Mouse (Mus musculus) heart, embryonic 15.5 days (tissue): ENCODE data around the gene Olfr777. TPM values are rescaled to one million over a fixed set of nuclear protein-coding genes. Genes with fewer than 3 reads are reported as not detected.
"Not testable (repeated sequence)": the region's sequence is repeated elsewhere in the genome, so short reads cannot be mapped to it uniquely, and the experiment has no call there.

ENCODE experiments used
- ATAC-seq: fragments of 200-750 bp; cut with Nextera tagmentation; replicated peaks from 2 replicates; pipeline ENCODE4 v1.8.0; 2017; ENCODE audit warnings: low read depth, moderate TSS enrichment; ENCODE audit not compliant: insufficient number of reproducible peaks, insufficient read depth, low FRiP score
- H3K27ac ChIP-seq: fragments of 300-500 bp; sonication (generic); 2 replicates; pipeline ENCODE4 v1.5.1; 2015; ENCODE audit warnings: mild to moderate bottlenecking, inconsistent platforms
- H3K27me3 ChIP-seq: fragments of 300-500 bp; sonication (generic); 2 replicates; pipeline ENCODE4 v1.6.1; 2015; ENCODE audit warnings: inconsistent platforms
- H3K36me3 ChIP-seq: fragments of 300-500 bp; sonication (generic); 2 replicates; pipeline ENCODE4 v1.6.1; 2015; ENCODE audit warnings: mild to moderate bottlenecking, inconsistent platforms
- H3K4me1 ChIP-seq: fragments of 300-500 bp; sonication (generic); replicated peaks from 2 replicates; pipeline ENCODE4 v1.6.1; 2015; ENCODE audit warnings: inconsistent platforms
- H3K4me2 ChIP-seq: fragments of 300-500 bp; sonication (generic); 2 replicates; pipeline ENCODE4 v1.6.1; 2015; ENCODE audit warnings: inconsistent platforms, mild to moderate bottlenecking, moderate library complexity
- H3K4me3 ChIP-seq: fragments of 300-500 bp; sonication (generic); 2 replicates; pipeline ENCODE4 v1.5.1; 2015; ENCODE audit warnings: mild to moderate bottlenecking, inconsistent platforms
- H3K9ac ChIP-seq: fragments of 300-500 bp; sonication (generic); 2 replicates; pipeline ENCODE4 v1.6.1; 2015; ENCODE audit warnings: mild to moderate bottlenecking, inconsistent platforms
- H3K9me3 ChIP-seq: fragments of 300-500 bp; sonication (generic); replicated peaks from 2 replicates; pipeline ENCODE4 v1.6.1; 2016; ENCODE audit warnings: inconsistent platforms
- WGBS: fragments of 180-500 bp; shearing (Covaris S2); methylation state at CpG from one replicate; pipeline ENCODE4 v1.1.7; 2015; ENCODE audit warnings: mixed read lengths; 5-methylcytosine and 5-hydroxymethylcytosine counted together
- polyA plus RNA-seq: library from polyadenylated mRNA; unstranded; fragments of >200 nt; fragmentation: Nextera tagmentation; extraction: Ambion mirVana; gene quantifications from 2 replicates; pipeline ENCODE4 v1.2.1, GENCODE M21; 2015

Olfr777 gene
- polyA plus RNA-seq: not detected in 2 replicates

GRCm38 (mm10) chr10:129271081-129271535 is at the start of gene Olfr777:
Olfr777 (minus strand) TSS chr10:129271485.
- ATAC-seq: no peak
- Histone ChIP-seq H3K36me3 (no peaks in the 10 kb centered on the region), H3K9me3 (no peaks in the 10 kb centered on the region), H3K4me3 (no peak within 1 kb of the TSS), H3K4me1 (no peaks in the 10 kb centered on the region), H3K9ac (no peak within 1 kb of the TSS), H3K27me3 (no peaks in the 10 kb centered on the region), H3K4me2 (no peak within 1 kb of the TSS), H3K27ac (no peak within 1 kb of the TSS)
- WGBS: 79% methylated on average over 2 of the region's 2 CpGs

DNA sequence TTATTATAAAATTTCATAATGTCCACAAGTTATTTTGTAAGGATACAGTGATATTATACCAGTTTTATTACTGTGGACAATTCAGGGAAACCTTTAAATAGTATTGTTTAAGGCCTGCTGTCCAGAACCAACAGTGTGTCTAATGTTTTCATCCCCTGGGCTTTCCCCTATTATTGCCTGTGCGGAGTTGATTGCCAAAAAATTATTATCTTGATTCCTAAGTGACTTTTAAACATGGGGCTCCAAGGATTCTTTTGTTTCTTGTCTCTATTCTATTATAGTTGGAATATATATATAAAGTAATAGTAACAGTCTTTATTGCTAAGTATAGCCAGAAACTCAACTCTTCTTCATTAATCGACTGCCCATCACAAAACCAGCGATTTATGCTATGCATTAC is 46.5 kb upstream of the Olfr777 start, which contains the start of gene Olfr780:
Gene Olfr780, plus strand, starts transcription at position 301 of the 400 bp plus-strand sequence.
- H3K9ac ChIP-seq: no peak within 1 kb of the TSS
- no peaks in the 10 kb centered on the region for H3K27me3 ChIP-seq
- WGBS: 73% methylated on average over 3 of the region's 3 CpGs
- H3K36me3 ChIP-seq: no peaks in the 10 kb centered on the region
- no peaks in the 10 kb centered on the region for H3K4me1 ChIP-seq
- ATAC-seq: no peak
- H3K4me3 ChIP-seq: no peak within 1 kb of the TSS
- no peaks in the 10 kb centered on the region for H3K9me3 ChIP-seq
- H3K4me2 ChIP-seq: no peak within 1 kb of the TSS
- H3K27ac ChIP-seq: no peak within 1 kb of the TSS

GRCm38 (mm10) chr10:129313521-129313920 is 42.2 kb upstream of the Olfr777 start:
- H3K9ac ChIP-seq, H3K4me2 ChIP-seq, ATAC-seq, H3K4me3 ChIP-seq, H3K36me3 ChIP-seq, H3K27ac ChIP-seq, H3K9me3 ChIP-seq, H3K4me1 ChIP-seq, H3K27me3 ChIP-seq: not testable (repeated sequence)
- WGBS: 100% methylated on average over 1 of the region's 1 CpGs

- not testable (repeated sequence) for H3K9ac ChIP-seq, ATAC-seq, H3K27me3 ChIP-seq, H3K36me3 ChIP-seq, H3K4me1 ChIP-seq, H3K4me2 ChIP-seq, H3K27ac ChIP-seq, H3K4me3 ChIP-seq, H3K9me3 ChIP-seq
- 41% methylated on average over 1 of the region's 1 CpGs for WGBS
These were observed 41.7 kb upstream of the Olfr777 start for GRCm38 (mm10) chr10:129312973-129313372.

DNA sequence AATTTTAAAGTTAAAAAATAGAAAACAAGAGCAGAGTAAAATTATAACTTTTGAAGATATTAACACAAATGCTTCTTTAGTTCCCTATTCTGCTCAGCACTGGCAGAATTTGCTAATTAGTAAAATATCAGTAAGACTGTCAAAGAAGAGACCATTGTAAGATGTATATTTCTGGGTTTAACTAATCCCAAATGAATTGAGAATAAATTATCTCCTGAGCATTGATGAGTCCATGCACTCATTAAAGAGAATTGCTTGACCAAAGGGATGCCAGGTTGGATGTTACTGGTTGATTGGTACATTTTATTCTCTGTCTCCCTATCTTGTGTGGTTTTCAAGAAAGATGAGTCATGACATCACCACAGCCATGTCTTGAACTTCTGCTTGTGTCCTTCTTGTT is 12.5 kb downstream of the Olfr777 start, which contains the start of gene Olfr776:
Gene Olfr776, plus strand, starts transcription at position 301 of the 400 bp plus-strand sequence.
- H3K4me2 ChIP-seq: no peak within 1 kb of the TSS
- no peak within 1 kb of the TSS for H3K27ac ChIP-seq
- no peak for ATAC-seq
- H3K9ac ChIP-seq: no peak within 1 kb of the TSS
- H3K4me1 ChIP-seq: no peaks in the 10 kb centered on the region
- no peaks in the 10 kb centered on the region for H3K27me3 ChIP-seq
- no peaks in the 10 kb centered on the region for H3K9me3 ChIP-seq
- H3K4me3 ChIP-seq: no peak within 1 kb of the TSS
- no peaks in the 10 kb centered on the region for H3K36me3 ChIP-seq

- Histone ChIP-seq H3K36me3 (no peaks in the 10 kb centered on the region), H3K9ac (no peak within 1 kb of the TSS), H3K9me3 (no peaks in the 10 kb centered on the region), H3K27ac (no peak within 1 kb of the TSS), H3K4me3 (no peak within 1 kb of the TSS), H3K4me1 (no peaks in the 10 kb centered on the region), H3K4me2 (no peak within 1 kb of the TSS), H3K27me3 (no peaks in the 10 kb centered on the region)
- WGBS: 70% methylated on average over 3 of the region's 3 CpGs
- no peak for ATAC-seq
These were observed 23.2 kb downstream of the Olfr777 start, which contains the start of gene Olfr775 for GRCm38 (mm10) chr10:129248112-129248511. Olfr775 (plus strand) TSS chr10:129248412.

DNA sequence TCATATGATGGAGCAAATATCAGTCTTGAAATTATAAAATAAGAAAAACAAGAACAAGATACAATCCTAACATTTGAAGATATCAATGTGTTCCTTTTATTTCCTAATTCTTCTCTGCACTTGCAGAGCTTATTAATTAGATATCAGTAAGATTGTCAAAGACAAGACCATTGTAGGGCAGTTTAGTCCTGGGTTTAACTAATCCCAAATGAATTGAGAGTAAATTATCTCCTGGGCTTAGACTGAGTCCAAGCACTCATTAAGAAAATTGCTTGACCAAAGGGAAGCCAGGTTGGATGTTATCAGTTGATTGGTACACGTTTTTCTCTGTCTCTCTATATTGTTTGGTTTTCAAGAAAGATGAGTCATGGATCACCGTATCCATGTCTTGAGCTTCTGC is 35.4 kb downstream of the Olfr777 start, which contains the start of gene Olfr774:
Gene Olfr774, plus strand, starts transcription at position 301 of the 400 bp plus-strand sequence.
- Histone ChIP-seq H3K27ac (no peak within 1 kb of the TSS), H3K9me3 (no peaks in the 10 kb centered on the region), H3K36me3 (no peaks in the 10 kb centered on the region), H3K27me3 (no peaks in the 10 kb centered on the region), H3K4me3 (no peak within 1 kb of the TSS), H3K4me2 (no peak within 1 kb of the TSS), H3K9ac (no peak within 1 kb of the TSS), H3K4me1 (no peaks in the 10 kb centered on the region)
- 67% methylated on average over 2 of the region's 2 CpGs for WGBS
- no peak for ATAC-seq

DNA sequence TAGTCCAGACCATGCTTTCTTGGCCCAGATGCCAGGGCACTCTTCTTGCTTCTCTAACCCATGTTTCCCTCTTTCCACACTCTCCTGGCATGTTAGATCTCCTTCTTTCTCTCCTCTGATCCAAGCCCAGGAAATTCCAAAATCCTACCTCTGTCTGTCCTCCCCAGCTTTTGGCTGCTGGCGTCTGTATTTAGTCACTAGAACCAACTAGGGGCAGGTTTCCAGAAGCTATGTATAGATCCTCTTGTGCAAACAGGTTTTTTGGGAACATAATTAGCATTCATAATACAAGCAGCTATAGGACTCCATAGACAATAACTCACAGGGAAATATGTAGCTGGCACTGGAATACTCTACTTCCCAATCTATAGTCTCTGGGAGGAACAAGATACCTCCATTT is 40.5 kb downstream of the Olfr777 start:
- Histone ChIP-seq H3K27ac (no peak overlapping the region), H3K9me3 (no peaks in the 10 kb centered on the region), H3K4me2 (no peak overlapping the region), H3K4me3 (no peak overlapping the region), H3K27me3 (no peaks in the 10 kb centered on the region), H3K9ac (no peak overlapping the region), H3K36me3 (no peaks in the 10 kb centered on the region), H3K4me1 (no peaks in the 10 kb centered on the region)
- ATAC-seq: no peak
- WGBS: 59% methylated on average over 1 of the region's 1 CpGs

Other genes starting within 250 kb of the Olfr777 start
- not detected in 2 replicates for gene Olfr764-ps1, start 231.6 kb downstream of the Olfr777 start, polyA plus RNA-seq
- not detected in 2 replicates for gene Olfr765, start 221.5 kb downstream of the Olfr777 start, polyA plus RNA-seq
- not detected in 2 replicates for gene Olfr766-ps1, start 202.5 kb downstream of the Olfr777 start, polyA plus RNA-seq
- not detected in 2 replicates for gene Olfr767, start 188.6 kb downstream of the Olfr777 start, polyA plus RNA-seq
- gene Olfr768, start 172.1 kb downstream of the Olfr777 start, polyA plus RNA-seq: not detected in 2 replicates
- gene Olfr769, start 153.6 kb downstream of the Olfr777 start, polyA plus RNA-seq: not detected in 2 replicates
- not detected in 2 replicates for gene Olfr770, start 132.5 kb downstream of the Olfr777 start, polyA plus RNA-seq
- not detected in 2 replicates for gene Olfr771, start 106.7 kb downstream of the Olfr777 start, polyA plus RNA-seq
- gene Olfr772, start 93.6 kb downstream of the Olfr777 start, polyA plus RNA-seq: not detected in 2 replicates
- gene Olfr773, start 84.1 kb downstream of the Olfr777 start, polyA plus RNA-seq: not detected in 2 replicates
- gene Olfr774, start 35.3 kb downstream of the Olfr777 start, polyA plus RNA-seq: not detected in 2 replicates
- not detected in 2 replicates for gene Olfr775, start 23.1 kb downstream of the Olfr777 start, polyA plus RNA-seq
- not detected in 2 replicates for gene Olfr776, start 12.4 kb downstream of the Olfr777 start, polyA plus RNA-seq
- gene Olfr780, start 46.6 kb upstream of the Olfr777 start, polyA plus RNA-seq: not detected in 2 replicates
- gene Olfr781, start 57.4 kb upstream of the Olfr777 start, polyA plus RNA-seq: not detected in 2 replicates
- not detected in 2 replicates for gene Olfr782, start 77.4 kb upstream of the Olfr777 start, polyA plus RNA-seq
- gene Olfr784, start 112.6 kb upstream of the Olfr777 start, polyA plus RNA-seq: 0.04 and 0.09 TPM in 2 replicates
- gene Olfr785, start 133.9 kb upstream of the Olfr777 start, polyA plus RNA-seq: not detected in 2 replicates
- not detected in 2 replicates for gene Olfr786, start 155.8 kb upstream of the Olfr777 start, polyA plus RNA-seq
- not detected in 2 replicates for gene Olfr787, start 190.4 kb upstream of the Olfr777 start, polyA plus RNA-seq
- not detected in 2 replicates for gene Olfr788, start 199.5 kb upstream of the Olfr777 start, polyA plus RNA-seq
- not detected in 2 replicates for gene Olfr789, start 213.3 kb upstream of the Olfr777 start, polyA plus RNA-seq
- gene Olfr790, start 227.0 kb upstream of the Olfr777 start, polyA plus RNA-seq: not detected in 2 replicates